Comparison of ENCODE assay signal across 18 mouse cellular contexts in genomic region chr3:158077380-158077772, GRCm38 (mm10). TPM values are rescaled to one million over a fixed set of nuclear protein-coding genes. Genes with fewer than 3 reads are reported as not detected.
A peak's percentile ranks its signal among the peaks of the same experiment; 100 is the strongest.
DNase-seq lines count a peak whose midpoint lies in the region; ATAC-seq and TF ChIP-seq lines count a peak whose summit lies in the region.
"Had no signal": no experiment of that assay in that cellular context is flagged by ENCODE, and none has a peak within 500 bp of the region (broad histone marks: within the 10 kb centered on the region; RNA-seq: fewer than 3 reads in every experiment).

No protein-coding gene starts in this region.

- peak; percentile 55 for TF ChIP-seq POLR2A in CH12.LX (IDR thresholded peaks at IDR 0.05; ENCODE audit: low read depth, low read length)

- in situ Hi-C loops in CH12.LX (cut with MboI; ENCODE audit: low pct_ligation_motif_present, low pct_unique_long_range_greater_than_20kb, low sequenced_read_pairs), result no loop called here

- H3K27ac ChIP-seq in CH12.LX (ENCODE audit: insufficient read depth, low read depth), result peak overlapping the region; percentile 87
- H3K27ac ChIP-seq: embryonic facial prominence, embryonic 15.5 days; forebrain, embryonic 10.5 days; heart, adult 2 months; heart, embryonic 15.5 days; hindbrain, embryonic 10.5 days; hindbrain, embryonic 14.5 days had no signal

- peak; percentile 100 for TF ChIP-seq EP300 in CH12.LX (IDR thresholded peaks at IDR 0.05; ENCODE audit: low read length)

- ATAC-seq in megakaryocyte, adult 5-6 weeks (ENCODE audit: poor library complexity, severe bottlenecking), result peak; percentile 65

- intact Hi-C loops in heart, postnatal 10 days (cut with DNase I), result loop anchor here (5.0 to 10.0 kb wide), 2 partner anchors 155 to 513 kb away; partner anchors contain the start of gene Ptger3

- no peak for TF ChIP-seq CTCF in CH12.LX (conservative IDR thresholded peaks at IDR 0.05 in 1 of 2, IDR thresholded peaks at IDR 0.05 in 1 of 2; ENCODE audit: low read depth in 2 of 2, low read length in 2 of 2)

- peak overlapping the region; percentile 69 for H3K9ac ChIP-seq in CH12.LX (ENCODE audit: insufficient read depth, low read depth)
- H3K9ac ChIP-seq: embryonic facial prominence, embryonic 15.5 days; heart, embryonic 15.5 days; hindbrain, embryonic 14.5 days had no signal

- peak overlapping the region; percentile 85 for H3K4me2 ChIP-seq in CH12.LX (ENCODE audit: insufficient read depth, low read depth, poor library complexity, severe bottlenecking)
- H3K4me2 ChIP-seq: embryonic facial prominence, embryonic 15.5 days; heart, embryonic 11.5 days; heart, embryonic 15.5 days; hindbrain, embryonic 14.5 days had no signal

- peaks cover 16 to 48% of the 10 kb centered on the region in 2 experiments for H3K4me1 ChIP-seq in CH12.LX (ENCODE audit: control insufficient read depth in 1 of 2, insufficient read depth in 2 of 2)
- H3K4me1 ChIP-seq: embryonic facial prominence, embryonic 15.5 days; forebrain, embryonic 10.5 days; heart, embryonic 15.5 days; hindbrain, embryonic 10.5 days had no signal

- H3K79me2 ChIP-seq in CH12.LX (replicated peaks; ENCODE audit: control insufficient read depth, extremely low read depth, insufficient read depth, poor library complexity, severe bottlenecking), result no peaks in the 10 kb centered on the region

- H3K27me3 ChIP-seq in CH12.LX (replicated peaks), result no peaks in the 10 kb centered on the region
- H3K27me3 ChIP-seq: embryonic facial prominence, embryonic 15.5 days; heart, embryonic 15.5 days had no signal

- no peaks in the 10 kb centered on the region for H3K9me3 ChIP-seq in CH12.LX (replicated peaks; ENCODE audit: low read length)
- H3K9me3 ChIP-seq: embryonic facial prominence, embryonic 15.5 days; forebrain, embryonic 10.5 days; heart, embryonic 15.5 days; hindbrain, embryonic 10.5 days had no signal

- peak overlapping the region in 1 of 3 experiments; percentile 23 for H3K4me3 ChIP-seq in CH12.LX (replicated peaks in 1 of 3; ENCODE audit: low read depth in 2 of 3, low read length in 2 of 3, poor library complexity in 1 of 3)
- H3K4me3 ChIP-seq: embryonic facial prominence, embryonic 15.5 days; erythroblast, embryonic 14.5 days; forebrain, embryonic 10.5 days; heart, adult 2 months; heart, embryonic 15.5 days; hindbrain, embryonic 10.5 days had no signal

- no peaks in the 10 kb centered on the region for H3K36me3 ChIP-seq in CH12.LX (replicated peaks in 1 of 2; ENCODE audit: control insufficient read depth in 1 of 2, insufficient read depth in 1 of 2, low read length in 1 of 2)
- H3K36me3 ChIP-seq: embryonic facial prominence, embryonic 15.5 days; forebrain, embryonic 10.5 days; heart, embryonic 15.5 days; hindbrain, embryonic 10.5 days had no signal

- dilution Hi-C loops in CH12.LX (cut with MboI; ENCODE audit: extremely low pct_ligation_motif_present, extremely low pct_unique_long_range_greater_than_20kb, low sequenced_read_pairs), result no loop called here

- peak; percentile 6 for TF ChIP-seq RAD21 in CH12.LX (IDR thresholded peaks at IDR 0.05; ENCODE audit: low read depth, low read length)

- peak; percentile 1 for DNase-seq in heart, adult 11 months
- DNase-seq in heart, postnatal 10 days, result no peak
- peak; percentile 87 for DNase-seq in CH12.LX (ENCODE audit: extremely low read depth)
- no peak for DNase-seq in left cerebral cortex, adult 8-10 months (ENCODE audit: low spot score in 2 of 2)
- DNase-seq in lung, postnatal 10 days, result no peak
- no peak for DNase-seq in thymus, postnatal 4 days
- DNase-seq: adrenal gland, adult 2 months; adrenal gland, postnatal 25 days; gastrocnemius, postnatal 36 days; heart, adult 2 months had no signal

TF ChIP-seq in CH12.LX, 34 proteins besides CTCF, POLR2A, EP300 and RAD21:
- TF ChIP-seq UBTF (IDR thresholded peaks at IDR 0.05; ENCODE audit: low read depth, low read length), result no peak
- peak; percentile 47; the same call in 1 of the 2 replicates for TF ChIP-seq BHLHE40 (IDR thresholded peaks at IDR 0.05; ENCODE audit: low read depth, low read length)
- no peak for TF ChIP-seq KAT2A (IDR thresholded peaks at IDR 0.05; ENCODE audit: insufficient replicate concordance, low read length)
- TF ChIP-seq MEF2A (IDR thresholded peaks at IDR 0.05; ENCODE audit: borderline replicate concordance, low read depth, low read length), result peak; percentile 85
- TF ChIP-seq CHD2 (IDR thresholded peaks at IDR 0.05; ENCODE audit: low read length), result peak; percentile 87
- TF ChIP-seq NRF1 (IDR thresholded peaks at IDR 0.05; ENCODE audit: low read depth, low read length), result no peak
- TF ChIP-seq MYC (IDR thresholded peaks at IDR 0.05; ENCODE audit: low read depth, low read length), result peak; percentile 71; the same call in 1 of the 2 replicates
- TF ChIP-seq SMC3 (IDR thresholded peaks at IDR 0.05; ENCODE audit: low read depth, low read length), result no peak; the same call in 1 of the 2 replicates
- peak; percentile 82 for TF ChIP-seq JUND (conservative IDR thresholded peaks at IDR 0.05; ENCODE audit: low read depth, low read length)
- TF ChIP-seq JUN (IDR thresholded peaks at IDR 0.05; ENCODE audit: insufficient read depth, low read depth, low read length), result peak; percentile 59
- no peak for TF ChIP-seq E2F4 (IDR thresholded peaks at IDR 0.05; ENCODE audit: insufficient replicate concordance, low read depth, low read length)
- TF ChIP-seq GABPA (IDR thresholded peaks at IDR 0.05; ENCODE audit: insufficient replicate concordance, low read depth, low read length), result no peak
- TF ChIP-seq ZKSCAN1 (IDR thresholded peaks at IDR 0.05; ENCODE audit: borderline replicate concordance, low read depth, low read length), result no peak
- TF ChIP-seq MAFK (IDR thresholded peaks at IDR 0.05; ENCODE audit: insufficient replicate concordance, low read length), result no peak
- TF ChIP-seq NELFE (IDR thresholded peaks at IDR 0.05; ENCODE audit: low read depth, low read length), result peak; percentile 23; the same call in 1 of the 2 replicates
- TF ChIP-seq IRF4 (IDR thresholded peaks at IDR 0.05; ENCODE audit: low read depth, low read length), result peak; percentile 100
- TF ChIP-seq POLR2AphosphoS2 (IDR thresholded peaks at IDR 0.05; ENCODE audit: low read depth, low read length), result peak; percentile 52; the same call in 1 of the 2 replicates
- TF ChIP-seq ELF1 (IDR thresholded peaks at IDR 0.05; ENCODE audit: low read depth, low read length), result peak; percentile 54; the same call in 1 of the 2 replicates
- TF ChIP-seq ETS1 (conservative IDR thresholded peaks at IDR 0.05; ENCODE audit: low read depth, low read length), result peak; percentile 63
- no peak for TF ChIP-seq MAX (IDR thresholded peaks at IDR 0.05; ENCODE audit: low read length)
- TF ChIP-seq SIN3A (IDR thresholded peaks at IDR 0.05; ENCODE audit: low read length), result no peak; the same call in 1 of the 2 replicates
- TF ChIP-seq ZC3H11A (IDR thresholded peaks at IDR 0.05; ENCODE audit: low read depth, low read length), result no peak
- peak; percentile 88 for TF ChIP-seq CHD1 (IDR thresholded peaks at IDR 0.05; ENCODE audit: low read depth, low read length)
- no peak for TF ChIP-seq MXI1 (IDR thresholded peaks at IDR 0.05; ENCODE audit: low read depth, low read length)
- TF ChIP-seq PAX5 (IDR thresholded peaks at IDR 0.05; ENCODE audit: low read length), result no peak
- TF ChIP-seq MAZ (IDR thresholded peaks at IDR 0.05; ENCODE audit: low read depth, low read length), result peak; percentile 86; the same call in 1 of the 2 replicates
- peak; percentile 64 for TF ChIP-seq HCFC1 (IDR thresholded peaks at IDR 0.05; ENCODE audit: low read depth, low read length)
- no peak for TF ChIP-seq ZNF384 (IDR thresholded peaks at IDR 0.05; ENCODE audit: low read depth, low read length)
- peak; percentile 88 for TF ChIP-seq TCF12 (IDR thresholded peaks at IDR 0.05; ENCODE audit: low read depth, low read length)
- TF ChIP-seq TBP (conservative IDR thresholded peaks at IDR 0.05; ENCODE audit: low read depth, low read length), result peak; percentile 79
- no peak for TF ChIP-seq USF1 (IDR thresholded peaks at IDR 0.05; ENCODE audit: low read depth, low read length)
- no peak for TF ChIP-seq ZMIZ1 (IDR thresholded peaks at IDR 0.05; ENCODE audit: low read depth, low read length)
- TF ChIP-seq USF2 (conservative IDR thresholded peaks at IDR 0.05; ENCODE audit: low read depth, low read length), result 0 out of 2 replicates have a peak, but pooled peaks have one; percentile 7
- TF ChIP-seq RCOR1 (conservative IDR thresholded peaks at IDR 0.05; ENCODE audit: low read depth, low read length), result peak; percentile 80; the same call in 1 of the 2 replicates
TF ChIP-seq in CH12.LX: peak in this region for 18.

RNA-seq across cellular contexts. Expression of gene Lrrc40, which starts 40.9 kb away (rescaled TPM):
- 10 to 100 TPM; 19.8 to 20.4 TPM for total RNA-seq in heart, postnatal 10 days (2021)
- total RNA-seq in CH12.LX (2012; rRNA removed), result 61.3 and 64.3 TPM in 2 replicates
- 232 and 247 TPM in 2 replicates for total RNA-seq in CH12.LX (2014; rRNA removed)
- 94.6 and 144 TPM in 2 replicates for polyA plus RNA-seq in CH12.LX (2012; ENCODE audit: insufficient read length, low read depth)
- 21.2 and 24.5 TPM in 2 replicates for total RNA-seq in megakaryocyte, adult 5-6 weeks (2015)
- total RNA-seq in megakaryocyte, adult 5-6 weeks (2017), result 20.1 and 22.5 TPM in 2 replicates
- total RNA-seq in left cerebral cortex, adult 8-10 months (2022), result 10 to 100 TPM; 25.1 to 35.1 (median 30.8) TPM

RNA-seq across cellular contexts. Expression of gene Srsf11, which starts 40.9 kb away (rescaled TPM):
- total RNA-seq in heart, postnatal 10 days (2021), result 10 to 100 TPM; 68.8 to 77.7 TPM
- total RNA-seq in CH12.LX (2012; rRNA removed) (205 and 241 TPM in 2 replicates), CH12.LX (2014; rRNA removed) (288 and 322 TPM in 2 replicates)
- polyA plus RNA-seq in CH12.LX (2012; ENCODE audit: insufficient read length, low read depth), result 725 and 830 TPM in 2 replicates
- 162 and 164 TPM in 2 replicates for total RNA-seq in megakaryocyte, adult 5-6 weeks (2015)
- total RNA-seq in megakaryocyte, adult 5-6 weeks (2017), result 196 TPM in 2 replicates
- total RNA-seq in left cerebral cortex, adult 8-10 months (2022), result 100 to 1,000 TPM; 132 to 164 (median 147) TPM

Comparison
In these comparisons a context has a peak if more than half of its experiments do, and no peak if none do; other contexts are left out.
1. DNase-seq: peak in heart, adult 11 months (single experiment) and CH12.LX (single experiment); none in heart, postnatal 10 days (0 of 2), left cerebral cortex, adult 8-10 months (0 of 2), lung, postnatal 10 days (single experiment) and thymus, postnatal 4 days (single experiment).